Mouse (Mus musculus) hindbrain, embryonic 10.5 days (tissue): ENCODE measurements around the gene Polr3b. TPM values are rescaled to one million over a fixed set of nuclear protein-coding genes. Genes with fewer than 3 reads are reported as not detected.

ENCODE experiments used
- DNase-seq: peaks from one replicate; pipeline ENCODE4 v3.0.0-alpha.2; 2017; ENCODE audit warnings: low spot score
- H3K27ac ChIP-seq: fragments of 300-500 bp; sonication (generic); 2 replicates; pipeline ENCODE4 v1.5.1; 2016; ENCODE audit warnings: mild to moderate bottlenecking, moderate library complexity
- H3K27me3 ChIP-seq: fragments of 300-500 bp; sonication (generic); 2 replicates; pipeline ENCODE4 v1.6.1; 2016; ENCODE audit warnings: mild to moderate bottlenecking; ENCODE audit not compliant: poor library complexity, insufficient read depth, severe bottlenecking
- H3K36me3 ChIP-seq: fragments of 300-500 bp; sonication (generic); 2 replicates; pipeline ENCODE4 v1.6.1; 2016; ENCODE audit warnings: mild to moderate bottlenecking, moderate library complexity
- H3K4me1 ChIP-seq: fragments of 300-500 bp; sonication (generic); replicated peaks from 2 replicates; pipeline ENCODE4 v1.6.1; 2016; ENCODE audit warnings: mild to moderate bottlenecking
- H3K4me3 ChIP-seq: fragments of 300-500 bp; sonication (generic); 2 replicates; pipeline ENCODE4 v1.5.1; 2016; ENCODE audit warnings: mild to moderate bottlenecking, moderate library complexity
- H3K9me3 ChIP-seq: fragments of 300-500 bp; sonication (generic); 2 replicates; pipeline ENCODE4 v1.6.1; 2016; ENCODE audit warnings: mild to moderate bottlenecking, moderate library complexity
- WGBS: fragments of 180-500 bp; shearing (Covaris S2); methylation state at CpG from one replicate; pipeline ENCODE4 v1.1.7; 2016; 5-methylcytosine and 5-hydroxymethylcytosine counted together
- polyA plus RNA-seq: library from polyadenylated mRNA; unstranded; fragments of >200 nt; fragmentation: Nextera tagmentation; extraction: Ambion mirVana; gene quantifications from 2 replicates; pipeline ENCODE4 v1.2.1, GENCODE M21; 2016

Gene Polr3b
- polyA plus RNA-seq, 1 experiment from 2014 or later = 13.2 TPM

- Histone ChIP-seq H3K4me1 (peaks cover 72% of the 10 kb centered on the region), H3K27ac (peak overlapping the region; percentile 86), H3K9me3 (no peaks in the 10 kb centered on the region), H3K36me3 (peaks cover 4% of the 10 kb centered on the region; the same call in 1 of the 2 replicates), H3K4me3 (no peak overlapping the region), H3K27me3 (0 out of 2 replicates have a peak, but pooled peaks cover 7% of the 10 kb centered on the region)
- DNase-seq = no peak
- 20% methylated on average over 14 of the region's 14 CpGs for WGBS
Measured at GRCm38 (mm10) chr10:84707752-84708530, 85.8 kb downstream of the Polr3b start.

DNA sequence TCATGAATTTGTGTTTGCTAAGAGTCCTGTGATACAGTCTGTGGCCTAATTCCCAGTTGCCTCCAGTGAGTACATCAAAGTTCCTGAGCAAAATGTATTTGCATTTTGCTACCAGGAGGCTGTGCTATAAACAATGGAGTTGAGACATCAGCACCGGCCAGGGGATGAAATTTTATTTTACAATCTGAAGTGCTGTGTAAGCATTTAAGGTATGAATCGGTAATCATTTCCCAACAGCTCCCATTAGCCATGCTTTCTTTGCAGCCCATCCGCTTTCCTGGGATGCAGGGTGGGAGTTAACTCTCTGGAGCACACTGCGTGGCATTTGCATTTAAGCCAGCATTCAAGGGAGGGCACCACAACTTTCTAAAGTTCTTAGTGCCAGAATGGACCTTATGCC lies 88.1 kb downstream of the Polr3b start:
- WGBS = 22% methylated on average over 4 of the region's 4 CpGs
- peaks cover 93% of the 10 kb centered on the region for H3K4me1 ChIP-seq
- peak overlapping the region; percentile 86 for H3K27ac ChIP-seq
- peaks cover 20% of the 10 kb centered on the region for H3K36me3 ChIP-seq
- peak; percentile 42 for DNase-seq
- peaks cover 10% of the 10 kb centered on the region; the same call in 1 of the 2 replicates for H3K27me3 ChIP-seq
- H3K4me3 ChIP-seq = peak overlapping the region; percentile 16; the same call in 1 of the 2 replicates
- no peaks in the 10 kb centered on the region for H3K9me3 ChIP-seq

- H3K27me3 ChIP-seq = peaks cover 10% of the 10 kb centered on the region; the same call in 1 of the 2 replicates
- peak overlapping the region; percentile 86 for H3K27ac ChIP-seq
- peaks cover 91% of the 10 kb centered on the region for H3K4me1 ChIP-seq
- peak; percentile 74 for DNase-seq
- H3K36me3 ChIP-seq = peaks cover 23% of the 10 kb centered on the region
- H3K9me3 ChIP-seq = no peaks in the 10 kb centered on the region
- WGBS = 9% methylated on average over 4 of the region's 4 CpGs
- H3K4me3 ChIP-seq = no peak overlapping the region
Measured at GRCm38 (mm10) chr10:84710827-84711226, 88.7 kb downstream of the Polr3b start.

DNA sequence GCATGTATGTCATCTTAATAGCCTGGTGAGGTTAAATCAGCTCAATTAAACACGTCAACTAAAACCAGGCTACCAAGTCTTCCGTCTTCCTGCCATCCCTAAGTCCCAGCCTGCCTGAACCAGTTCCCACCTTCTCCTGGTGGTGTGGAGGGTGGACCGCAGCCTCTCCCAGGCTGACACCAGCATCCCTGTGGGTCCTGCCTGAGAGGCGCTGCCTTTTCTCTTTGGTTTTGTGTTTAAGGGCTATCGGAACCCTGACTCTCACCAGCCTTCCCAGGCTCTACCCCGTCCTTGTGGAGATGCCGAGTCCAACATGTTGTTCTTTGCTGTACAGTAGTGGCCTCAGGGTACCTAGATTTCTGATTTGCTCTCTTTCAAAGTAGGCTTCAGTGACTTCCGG lies 89.4 kb downstream of the Polr3b start:
- WGBS = 42% methylated on average over 8 of the region's 8 CpGs
- peak; percentile 48 for DNase-seq

DNA sequence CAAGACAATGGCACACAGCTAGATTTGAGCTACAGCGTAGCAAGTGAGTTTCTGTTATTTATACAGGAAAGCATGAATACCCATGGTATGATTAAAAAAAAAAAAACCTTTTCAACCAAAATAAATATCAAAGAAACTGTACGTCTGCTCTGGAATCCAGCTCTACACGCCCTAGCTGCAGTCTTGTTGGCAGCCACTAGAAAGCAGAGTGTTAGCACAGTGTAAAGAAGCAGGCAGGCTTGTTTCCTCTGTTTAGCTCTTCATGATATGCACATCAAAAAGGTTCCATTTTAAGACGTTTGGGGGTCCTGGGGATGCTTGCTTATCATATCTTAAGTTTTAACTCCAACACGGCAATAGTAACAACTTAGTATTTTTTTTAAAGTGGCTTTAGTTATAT lies 89.8 kb downstream of the Polr3b start:
- no peak overlapping the region for H3K4me3 ChIP-seq
- peaks cover 80% of the 10 kb centered on the region for H3K4me1 ChIP-seq
- H3K27me3 ChIP-seq = peaks cover 10% of the 10 kb centered on the region; the same call in 1 of the 2 replicates
- H3K27ac ChIP-seq = peak overlapping the region; percentile 86
- H3K36me3 ChIP-seq = peaks cover 34% of the 10 kb centered on the region
- DNase-seq = no peak
- no peaks in the 10 kb centered on the region for H3K9me3 ChIP-seq
- 52% methylated on average over 5 of the region's 5 CpGs for WGBS

More for the DNA sequence above, 89.4 kb downstream of the Polr3b start:
- H3K9me3 ChIP-seq = no peaks in the 10 kb centered on the region
- H3K27me3 ChIP-seq = peaks cover 10% of the 10 kb centered on the region; the same call in 1 of the 2 replicates
- H3K27ac ChIP-seq = peak overlapping the region; percentile 86
- no peak overlapping the region for H3K4me3 ChIP-seq
- H3K36me3 ChIP-seq = peaks cover 30% of the 10 kb centered on the region
- H3K4me1 ChIP-seq = peaks cover 85% of the 10 kb centered on the region

DNA sequence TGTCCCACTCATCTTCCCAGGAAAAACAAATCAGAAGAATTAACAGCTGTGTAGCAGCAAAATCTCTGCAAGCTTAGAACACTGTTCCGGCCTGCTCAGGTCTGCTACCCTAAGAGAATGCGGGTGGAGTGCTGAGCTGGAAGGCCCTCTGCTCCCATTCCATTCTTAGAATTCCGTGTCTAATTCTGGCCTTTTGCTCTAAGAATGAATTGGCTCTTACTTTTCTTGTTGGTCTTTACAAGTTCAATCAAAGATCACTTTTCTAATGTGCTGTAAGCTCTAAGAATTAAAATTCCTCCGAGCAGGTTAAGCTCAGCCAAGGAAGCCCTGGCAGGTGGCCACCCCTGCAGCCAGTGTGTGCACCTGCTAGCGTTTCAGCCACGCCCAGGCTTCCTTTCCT lies 90.4 kb downstream of the Polr3b start:
- WGBS = 60% methylated on average over 6 of the region's 6 CpGs
- Histone ChIP-seq H3K27me3 (peaks cover 10% of the 10 kb centered on the region; the same call in 1 of the 2 replicates), H3K36me3 (peaks cover 39% of the 10 kb centered on the region), H3K4me3 (no peak overlapping the region), H3K4me1 (peaks cover 75% of the 10 kb centered on the region), H3K27ac (peak overlapping the region; percentile 86), H3K9me3 (no peaks in the 10 kb centered on the region)
- no peak for DNase-seq

DNA sequence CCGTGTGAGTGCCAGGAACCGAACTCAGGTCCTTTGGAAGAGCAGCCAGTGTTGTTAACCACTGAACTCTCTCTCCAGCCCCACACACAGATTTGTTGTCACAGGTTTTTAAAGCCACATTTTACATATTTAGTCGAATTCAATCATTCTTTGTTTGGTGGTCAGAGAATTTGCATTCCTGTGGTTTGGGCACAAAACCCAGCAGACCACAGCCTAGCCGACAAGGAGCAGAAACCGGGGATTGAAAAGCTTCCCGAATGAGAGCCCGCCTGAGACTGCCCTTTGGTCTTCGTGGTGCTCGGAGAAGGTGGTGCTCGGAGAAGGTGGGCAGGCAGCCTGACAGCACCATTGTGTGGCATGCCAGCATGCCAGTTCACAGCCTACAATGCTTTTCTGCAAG lies 91.0 kb downstream of the Polr3b start:
- Histone ChIP-seq H3K27ac (peak overlapping the region; percentile 86), H3K4me1 (peaks cover 69% of the 10 kb centered on the region), H3K9me3 (no peaks in the 10 kb centered on the region), H3K36me3 (peaks cover 41% of the 10 kb centered on the region), H3K27me3 (peaks cover 10% of the 10 kb centered on the region; the same call in 1 of the 2 replicates), H3K4me3 (no peak overlapping the region)
- DNase-seq = no peak
- WGBS = 63% methylated on average over 10 of the region's 10 CpGs

GRCm38 (mm10) chr10:84715639-84716038 lies 93.5 kb downstream of the Polr3b start:
- H3K9me3 ChIP-seq = no peaks in the 10 kb centered on the region
- peaks cover 43% of the 10 kb centered on the region for H3K4me1 ChIP-seq
- no peak for DNase-seq
- WGBS = 92% methylated on average over 7 of the region's 7 CpGs
- peaks cover 3% of the 10 kb centered on the region; the same call in 1 of the 2 replicates for H3K27me3 ChIP-seq
- no peak overlapping the region for H3K4me3 ChIP-seq
- H3K27ac ChIP-seq = no peak overlapping the region
- peaks cover 56% of the 10 kb centered on the region for H3K36me3 ChIP-seq

- Histone ChIP-seq H3K36me3 (peaks cover 66% of the 10 kb centered on the region), H3K9me3 (no peaks in the 10 kb centered on the region), H3K27me3 (peaks cover 3% of the 10 kb centered on the region; the same call in 1 of the 2 replicates), H3K4me1 (peaks cover 40% of the 10 kb centered on the region), H3K27ac (no peak overlapping the region), H3K4me3 (no peak overlapping the region)
- 93% methylated on average over 7 of the region's 7 CpGs for WGBS
- DNase-seq = no peak
Measured at GRCm38 (mm10) chr10:84716581-84716980, 94.5 kb downstream of the Polr3b start.

DNA sequence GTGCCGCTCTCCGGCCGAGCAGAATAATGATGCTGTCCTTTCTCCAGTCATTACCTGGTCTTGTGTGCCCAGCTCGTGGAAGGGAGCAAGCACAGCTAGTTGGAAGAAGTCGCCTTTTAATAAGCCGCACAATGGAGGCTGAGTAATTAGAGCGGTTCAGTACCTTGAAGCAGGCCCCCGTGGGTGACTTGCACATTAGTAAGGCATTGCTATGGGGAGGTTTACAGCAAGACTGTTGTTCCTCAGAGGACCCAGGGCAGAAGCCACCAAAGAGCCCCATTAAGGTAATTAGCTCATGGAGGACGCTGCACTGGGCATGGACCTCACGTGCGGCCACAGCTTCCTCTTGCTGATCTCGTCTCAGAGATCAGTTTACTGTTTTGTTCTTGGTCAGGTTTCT lies 100.6 kb downstream of the Polr3b start:
- no peaks in the 10 kb centered on the region for H3K27me3 ChIP-seq
- H3K27ac ChIP-seq = peak overlapping the region; percentile 73
- WGBS = 85% methylated on average over 12 of the region's 12 CpGs
- peaks cover 57% of the 10 kb centered on the region for H3K36me3 ChIP-seq
- peaks cover 19% of the 10 kb centered on the region for H3K4me1 ChIP-seq
- DNase-seq = no peak
- no peak overlapping the region for H3K4me3 ChIP-seq
- H3K9me3 ChIP-seq = no peaks in the 10 kb centered on the region

GRCm38 (mm10) chr10:84727005-84727404 lies 104.9 kb downstream of the Polr3b start:
- WGBS = 90% methylated on average over 12 of the region's 12 CpGs
- Histone ChIP-seq H3K4me3 (no peak overlapping the region), H3K27me3 (no peaks in the 10 kb centered on the region), H3K27ac (no peak overlapping the region), H3K9me3 (no peaks in the 10 kb centered on the region), H3K4me1 (peaks cover 11% of the 10 kb centered on the region), H3K36me3 (peaks cover 41% of the 10 kb centered on the region)
- DNase-seq = no peak

DNA sequence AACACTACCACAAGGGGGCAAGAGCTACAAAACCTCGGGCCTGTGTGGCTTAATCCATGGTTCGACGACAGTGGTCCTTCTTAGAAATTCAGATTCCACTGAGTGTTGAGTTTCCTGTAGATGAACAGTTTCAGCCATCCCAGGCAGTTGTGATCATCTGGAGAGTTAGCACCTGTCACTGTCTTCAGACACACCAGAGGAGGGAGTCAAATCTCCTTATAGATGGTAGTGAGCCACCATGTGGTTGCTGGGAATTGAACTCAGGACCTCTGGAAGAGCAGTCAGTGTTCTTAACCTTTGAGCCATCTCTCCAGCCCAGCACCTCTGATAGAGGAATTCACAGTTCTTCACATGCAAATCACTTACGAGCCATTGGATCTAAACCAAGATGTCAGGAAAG lies 105.7 kb downstream of the Polr3b start:
- Histone ChIP-seq H3K4me1 (peaks cover 4% of the 10 kb centered on the region), H3K27ac (no peak overlapping the region), H3K9me3 (no peaks in the 10 kb centered on the region), H3K27me3 (no peaks in the 10 kb centered on the region), H3K4me3 (no peak overlapping the region), H3K36me3 (peaks cover 41% of the 10 kb centered on the region)
- DNase-seq = no peak
- WGBS = 82% methylated on average over 4 of the region's 4 CpGs

GRCm38 (mm10) chr10:84730078-84730477 lies 108.0 kb downstream of the Polr3b start:
- H3K27ac ChIP-seq = no peak overlapping the region
- H3K36me3 ChIP-seq = peaks cover 33% of the 10 kb centered on the region
- DNase-seq = no peak
- no peaks in the 10 kb centered on the region for H3K27me3 ChIP-seq
- H3K9me3 ChIP-seq = no peaks in the 10 kb centered on the region
- no peak overlapping the region for H3K4me3 ChIP-seq
- 0 out of 2 replicates have a peak, but pooled peaks cover 7% of the 10 kb centered on the region for H3K4me1 ChIP-seq
- WGBS = 83% methylated on average over 3 of the region's 3 CpGs
